Mouse (Mus musculus): ENCODE results near the gene Tstd1. TPM values are rescaled to one million over a fixed set of nuclear protein-coding genes. Genes with fewer than 3 reads are reported as not detected.

The Tstd1 gene
- total and polyA plus RNA-seq, 2 experiments from 2014 or later, result 3.9 TPM; not detected in 1

DNA sequence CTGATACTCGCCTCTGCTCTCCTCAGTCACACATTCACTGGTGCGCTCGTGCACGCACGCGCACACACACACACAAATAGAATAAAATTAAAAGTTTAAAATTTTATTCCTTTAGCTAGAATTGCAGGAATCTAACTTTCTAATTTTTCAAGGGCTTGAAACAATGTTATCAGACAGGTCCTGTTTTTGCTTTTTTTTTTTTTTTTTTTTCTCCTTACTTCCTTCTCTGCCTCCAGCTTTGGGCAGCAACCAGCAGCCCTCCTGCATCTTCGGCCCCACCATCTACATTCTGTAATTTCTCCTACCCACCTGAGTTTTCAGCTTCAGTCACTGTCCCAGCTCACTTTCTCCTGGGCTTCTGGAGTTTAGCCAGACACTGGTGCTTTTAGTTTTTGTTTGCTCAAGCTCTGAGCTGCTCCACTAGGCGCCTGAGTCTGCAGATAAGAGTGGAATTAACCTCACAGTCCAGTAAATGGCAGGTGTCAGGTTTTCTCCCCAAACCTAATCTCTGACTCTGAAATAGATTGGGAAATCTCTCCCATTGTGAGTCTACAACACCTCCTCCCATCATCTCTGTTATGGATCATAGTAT lies 3.9 kb downstream of the Tstd1 start:
- WGBS, result 87% methylated on average over 8 of the region's 8 CpGs
- H3K4me3 ChIP-seq (ENCODE audit: low read depth, low read length), result no peak overlapping the region
- H3K9me3 ChIP-seq (ENCODE audit: low read length), result no peaks in the 10 kb centered on the region
- H3K4me1 ChIP-seq (ENCODE audit: insufficient read depth, low read length), result no peaks in the 10 kb centered on the region
- no peak overlapping the region for H3K27ac ChIP-seq (ENCODE audit: low read depth, low read length)
- no peak for TF ChIP-seq CTCF (IDR thresholded peaks at IDR 0.05)
- no peak overlapping the region for H3K9ac ChIP-seq (replicated peaks; ENCODE audit: low read length, poor library complexity, severe bottlenecking)
- DNase-seq (ENCODE audit: low spot score) (no peak), ATAC-seq (ENCODE audit: low FRiP score) (no peak)
- H3K4me2 ChIP-seq (ENCODE audit: low read depth, low read length, poor library complexity, severe bottlenecking), result no peak overlapping the region
- H3K27me3 ChIP-seq (ENCODE audit: insufficient read depth, low read length), result no peaks in the 10 kb centered on the region
- peaks cover 13% of the 10 kb centered on the region; the same call in 1 of the 2 replicates for H3K36me3 ChIP-seq (ENCODE audit: insufficient read depth, low read length)

DNA sequence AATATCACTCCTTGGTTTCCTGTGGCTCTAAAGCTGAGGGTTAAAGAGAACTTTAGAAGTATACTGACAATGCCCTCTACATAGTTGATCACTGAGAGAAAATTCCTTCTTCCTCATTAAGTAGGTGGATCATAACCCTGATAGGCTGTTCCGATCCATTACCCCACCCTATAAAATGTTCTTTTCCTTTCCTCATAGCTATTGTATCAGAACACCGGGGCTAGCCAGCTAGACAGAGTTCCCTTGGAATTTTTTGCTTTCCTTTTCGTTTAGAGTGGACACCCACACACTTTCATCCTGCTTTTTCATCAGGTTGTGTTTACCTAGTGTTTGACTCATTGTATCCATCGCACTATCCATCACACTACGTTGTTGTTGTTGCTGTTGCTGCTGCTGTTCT lies 6.0 kb downstream of the Tstd1 start:
- WGBS, result 74% methylated on average over 5 of the region's 5 CpGs
- H3K4me1 ChIP-seq (ENCODE audit: insufficient read depth, low read length), result no peaks in the 10 kb centered on the region
- no peaks in the 10 kb centered on the region for H3K27me3 ChIP-seq (ENCODE audit: insufficient read depth, low read length)
- ATAC-seq (ENCODE audit: low FRiP score), result no peak
- no peak overlapping the region for H3K9ac ChIP-seq (replicated peaks; ENCODE audit: low read length, poor library complexity, severe bottlenecking)
- H3K36me3 ChIP-seq (ENCODE audit: insufficient read depth, low read length), result no peaks in the 10 kb centered on the region; the same call in 1 of the 2 replicates
- no peaks in the 10 kb centered on the region for H3K9me3 ChIP-seq (ENCODE audit: low read length)
- H3K27ac ChIP-seq (ENCODE audit: low read depth, low read length), result no peak overlapping the region
- no peak for TF ChIP-seq CTCF (IDR thresholded peaks at IDR 0.05)
- no peak overlapping the region for H3K4me2 ChIP-seq (ENCODE audit: low read depth, low read length, poor library complexity, severe bottlenecking)
- H3K4me3 ChIP-seq (ENCODE audit: low read depth, low read length), result no peak overlapping the region
- no peak for DNase-seq (ENCODE audit: low spot score)

DNA sequence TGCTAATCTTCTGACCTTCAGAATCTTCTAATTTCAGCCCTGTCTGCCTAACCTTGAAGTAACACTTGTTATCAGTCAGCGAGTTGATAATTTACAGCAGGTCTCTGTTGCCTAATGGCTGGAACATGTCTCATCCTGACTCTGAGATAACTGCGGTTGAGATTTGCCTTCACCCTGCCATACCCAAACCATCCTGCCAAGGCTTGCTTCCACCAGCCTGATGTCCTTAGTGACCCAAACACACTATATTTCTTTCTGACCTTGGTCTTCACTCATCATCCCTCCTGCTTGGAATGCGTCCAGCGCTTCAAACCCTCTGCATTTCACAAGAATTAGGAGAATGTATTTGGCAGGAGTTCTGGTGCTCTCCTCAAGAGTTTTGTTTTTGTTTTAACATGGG lies 6.5 kb downstream of the Tstd1 start:
- H3K9me3 ChIP-seq (ENCODE audit: low read length), result no peaks in the 10 kb centered on the region
- H3K4me1 ChIP-seq (ENCODE audit: insufficient read depth, low read length), result no peaks in the 10 kb centered on the region
- ATAC-seq (ENCODE audit: low FRiP score), result no peak
- H3K9ac ChIP-seq (replicated peaks; ENCODE audit: low read length, poor library complexity, severe bottlenecking), result no peak overlapping the region
- no peak for DNase-seq (ENCODE audit: low spot score)
- no peaks in the 10 kb centered on the region for H3K27me3 ChIP-seq (ENCODE audit: insufficient read depth, low read length)
- H3K27ac ChIP-seq (ENCODE audit: low read depth, low read length), result no peak overlapping the region
- no peaks in the 10 kb centered on the region for H3K36me3 ChIP-seq (ENCODE audit: insufficient read depth, low read length)
- H3K4me2 ChIP-seq (ENCODE audit: low read depth, low read length, poor library complexity, severe bottlenecking), result no peak overlapping the region
- no peak overlapping the region for H3K4me3 ChIP-seq (ENCODE audit: low read depth, low read length)
- TF ChIP-seq CTCF (IDR thresholded peaks at IDR 0.05), result no peak
- 86% methylated on average over 4 of the region's 4 CpGs for WGBS

DNA sequence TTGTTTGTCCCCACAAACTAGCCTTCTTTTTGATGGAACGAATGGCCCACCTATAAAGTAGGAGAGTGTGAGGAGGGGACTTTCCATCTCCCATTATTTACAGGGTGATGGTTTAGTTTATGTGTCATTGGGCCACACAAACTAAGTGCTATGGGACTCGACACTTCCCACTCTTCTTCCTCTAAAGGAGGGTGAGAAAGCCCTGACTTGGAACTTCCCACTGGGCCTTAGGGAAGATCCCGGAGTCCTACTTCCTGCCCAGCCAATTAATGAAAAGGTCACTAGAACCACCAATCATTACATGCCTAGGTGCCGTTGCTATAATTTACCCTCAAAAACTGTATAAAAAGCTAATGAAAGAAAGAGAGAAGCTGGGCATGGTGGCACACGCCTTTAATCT lies 13.5 kb downstream of the Tstd1 start:
- Histone ChIP-seq H3K9ac (replicated peaks; ENCODE audit: low read length, poor library complexity, severe bottlenecking) (no peak overlapping the region), H3K4me3 (ENCODE audit: low read depth, low read length) (no peak overlapping the region), H3K4me1 (ENCODE audit: insufficient read depth, low read length) (no peaks in the 10 kb centered on the region), H3K9me3 (ENCODE audit: low read length) (no peaks in the 10 kb centered on the region), H3K36me3 (ENCODE audit: insufficient read depth, low read length) (no peaks in the 10 kb centered on the region), H3K27ac (ENCODE audit: low read depth, low read length) (no peak overlapping the region), H3K4me2 (ENCODE audit: low read depth, low read length, poor library complexity, severe bottlenecking) (no peak overlapping the region), H3K27me3 (ENCODE audit: insufficient read depth, low read length) (peaks cover 10% of the 10 kb centered on the region)
- ATAC-seq (ENCODE audit: low FRiP score), result no peak
- no peak for DNase-seq (ENCODE audit: low spot score)
- 90% methylated on average over 5 of the region's 5 CpGs for WGBS
- TF ChIP-seq CTCF (IDR thresholded peaks at IDR 0.05), result no peak

DNA sequence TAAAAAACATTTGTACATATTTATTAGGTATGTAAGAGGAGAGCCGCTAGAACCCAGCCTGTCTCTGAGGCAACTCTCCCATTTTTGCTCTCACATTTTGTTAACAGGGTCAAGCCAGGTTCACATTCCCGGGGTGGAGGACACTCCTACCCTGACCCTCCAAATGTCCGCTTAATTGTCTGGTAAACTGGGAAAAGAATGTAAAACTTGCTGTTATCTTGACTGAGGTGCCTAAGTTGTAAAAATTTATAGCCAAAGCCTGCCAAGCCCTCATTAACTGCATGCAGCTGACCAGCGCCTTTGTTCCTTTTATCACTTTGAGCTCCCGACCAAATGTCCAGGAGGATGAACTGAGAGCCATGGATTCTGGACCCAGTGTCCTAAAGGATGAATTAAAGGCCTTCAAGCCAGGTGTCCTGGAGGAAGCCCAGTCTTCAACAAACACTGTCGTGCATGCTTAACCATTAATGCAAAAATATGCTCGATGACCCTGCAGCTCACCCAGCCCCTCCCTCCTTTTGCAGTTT lies 16.7 kb downstream of the Tstd1 start:
- Histone ChIP-seq H3K27me3 (ENCODE audit: insufficient read depth, low read length) (peaks cover 32% of the 10 kb centered on the region), H3K9ac (replicated peaks; ENCODE audit: low read length, poor library complexity, severe bottlenecking) (no peak overlapping the region), H3K4me3 (ENCODE audit: low read depth, low read length) (no peak overlapping the region), H3K9me3 (ENCODE audit: low read length) (no peaks in the 10 kb centered on the region), H3K4me1 (ENCODE audit: insufficient read depth, low read length) (no peaks in the 10 kb centered on the region), H3K4me2 (ENCODE audit: low read depth, low read length, poor library complexity, severe bottlenecking) (no peak overlapping the region), H3K27ac (ENCODE audit: low read depth, low read length) (no peak overlapping the region), H3K36me3 (ENCODE audit: insufficient read depth, low read length) (no peaks in the 10 kb centered on the region)
- ATAC-seq (ENCODE audit: low FRiP score) (no peak), DNase-seq (ENCODE audit: low spot score) (no peak)
- no peak for TF ChIP-seq CTCF (IDR thresholded peaks at IDR 0.05)
- WGBS, result 83% methylated on average over 7 of the region's 7 CpGs

DNA sequence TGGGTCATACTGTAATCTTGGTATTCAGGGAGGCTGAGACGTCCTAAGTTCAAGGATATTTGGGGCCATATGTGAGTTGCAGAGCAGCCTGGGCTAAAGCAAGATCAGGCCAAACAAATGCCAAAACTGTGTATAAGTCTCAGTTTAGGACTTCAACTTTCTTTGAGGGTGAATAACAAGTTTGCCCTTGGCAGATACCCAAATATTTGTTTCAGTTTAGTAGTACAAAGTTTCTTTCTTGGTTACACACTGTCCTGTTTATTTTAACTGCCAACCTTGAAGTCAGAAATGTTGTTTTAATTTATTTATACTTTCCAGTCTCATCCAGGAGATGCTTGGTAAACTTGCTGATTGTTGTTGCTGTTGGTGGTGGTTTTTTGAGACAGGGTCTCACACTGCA lies 17.3 kb downstream of the Tstd1 start:
- ATAC-seq (ENCODE audit: low FRiP score), result no peak
- no peak for TF ChIP-seq CTCF (IDR thresholded peaks at IDR 0.05)
- no peak for DNase-seq (ENCODE audit: low spot score)
- Histone ChIP-seq H3K9me3 (ENCODE audit: low read length) (no peaks in the 10 kb centered on the region), H3K36me3 (ENCODE audit: insufficient read depth, low read length) (no peaks in the 10 kb centered on the region), H3K27me3 (ENCODE audit: insufficient read depth, low read length) (peaks cover 32% of the 10 kb centered on the region), H3K4me2 (ENCODE audit: low read depth, low read length, poor library complexity, severe bottlenecking) (no peak overlapping the region), H3K27ac (ENCODE audit: low read depth, low read length) (no peak overlapping the region), H3K4me1 (ENCODE audit: insufficient read depth, low read length) (no peaks in the 10 kb centered on the region), H3K4me3 (ENCODE audit: low read depth, low read length) (no peak overlapping the region), H3K9ac (replicated peaks; ENCODE audit: low read length, poor library complexity, severe bottlenecking) (no peak overlapping the region)
- WGBS, result 65% methylated on average over 1 of the region's 1 CpGs

All from midbrain, postnatal 0 days (tissue).